Mouse (Mus musculus) midbrain, embryonic 11.5 days (tissue): Measurements from ENCODE around the gene A4gnt. TPM values are rescaled to one million over a fixed set of nuclear protein-coding genes. Genes with fewer than 3 reads are reported as not detected.

Experiments used
- polyA plus RNA-seq: library from polyadenylated mRNA; unstranded; fragments of >200 nt; fragmentation: Nextera tagmentation; extraction: Ambion mirVana; gene quantifications from 2 replicates; pipeline ENCODE4 v1.2.1, GENCODE M21; 2014

The A4gnt gene
- polyA plus RNA-seq, 1 experiment from 2014 or later, result not detected

Other genes with a start within 250 kb of the A4gnt start
- 12.1 and 15.0 TPM in 2 replicates for gene Mras, start 175.1 kb upstream of the A4gnt start, polyA plus RNA-seq
- not detected in 2 replicates for gene Nme9, start 161.0 kb upstream of the A4gnt start, polyA plus RNA-seq
- gene Armc8, start 43.6 kb upstream of the A4gnt start, polyA plus RNA-seq, result 37.3 and 42.0 TPM in 2 replicates
- gene Dbr1, start 36.7 kb upstream of the A4gnt start, polyA plus RNA-seq, result 30.0 and 35.0 TPM in 2 replicates
- 12.6 and 13.0 TPM in 2 replicates for gene Dzip1l, start 17.0 kb downstream of the A4gnt start, polyA plus RNA-seq
- gene Cldn18, start 104.8 kb downstream of the A4gnt start, polyA plus RNA-seq, result not detected in 2 replicates